Mouse (Mus musculus) gastrocnemius, postnatal 36 days (tissue): ENCODE data around the gene Sh3gl3. TPM values are rescaled to one million over a fixed set of nuclear protein-coding genes. Genes with fewer than 3 reads are reported as not detected.

ENCODE experiments used
- DNase-seq, 2 experiments: peaks; one replicate each; pipeline ENCODE4 v3.0.0; 2022
- intact Hi-C: fragments of 180-260 bp; cut with DNase I; formaldehyde crosslinking; loops from one replicate; pipeline ENCODE4 v1.15.1; 2025
- total RNA-seq, 2 experiments: library from RNA; stranded (reverse); gene quantifications; 2 replicates each; pipeline ENCODE4 v1.2.3; 2021

The Sh3gl3 gene
- total RNA-seq, 2 experiments from 2014 or later: 0.54 to 0.71 TPM

DNA sequence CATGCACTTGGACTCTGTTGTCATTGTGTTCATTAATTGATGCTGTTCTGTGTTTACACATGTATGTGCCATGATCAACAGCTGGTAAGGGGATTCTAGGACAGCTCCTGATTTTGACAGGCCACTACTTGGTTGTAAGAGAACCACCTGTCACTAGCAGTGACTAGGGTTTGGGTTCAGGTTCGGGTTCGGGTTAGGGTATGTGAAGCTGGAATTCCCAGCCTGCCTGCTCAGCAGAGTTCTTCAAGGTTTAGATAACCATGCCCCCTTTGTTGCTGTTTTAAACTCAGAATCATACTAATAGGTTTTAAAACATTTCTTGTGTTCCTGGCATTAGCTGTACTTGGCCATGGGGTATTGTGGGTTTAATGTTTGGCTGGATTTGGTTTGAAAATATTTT, 173.1 kb downstream of the Sh3gl3 start:
- DNase-seq: no peak
- intact Hi-C loops: no loop called here

- intact Hi-C loops: no loop called here
- no peak for DNase-seq
Measured at GRCm38 (mm10) chr7:82349796-82350195, 176.2 kb downstream of the Sh3gl3 start.

GRCm38 (mm10) chr7:82350421-82350820, 176.8 kb downstream of the Sh3gl3 start:
- DNase-seq: peak in 1 of 2 experiments; percentile 49
- intact Hi-C loops: no loop called here

Other genes starting within 250 kb of the Sh3gl3 start
- 1 to 10 TPM; 1.8 to 2.2 TPM for gene Hdgfl3, start 239.4 kb upstream of the Sh3gl3 start, total RNA-seq
- gene Bnc1, start 181.5 kb upstream of the Sh3gl3 start, total RNA-seq: not detected
- gene Adamtsl3, start 161.9 kb downstream of the Sh3gl3 start, total RNA-seq: 1 to 10 TPM; 2.3 to 4.5 TPM